Mouse (Mus musculus) embryo, embryonic 10 days (tissue): Measurements from ENCODE around the gene Fam168b.

ENCODE experiments used
- DNase-seq: peaks from one replicate; pipeline ENCODE4 v3.0.0-alpha.2; 2015; ENCODE audit warnings: low spot score

Gene Fam168b

DNA sequence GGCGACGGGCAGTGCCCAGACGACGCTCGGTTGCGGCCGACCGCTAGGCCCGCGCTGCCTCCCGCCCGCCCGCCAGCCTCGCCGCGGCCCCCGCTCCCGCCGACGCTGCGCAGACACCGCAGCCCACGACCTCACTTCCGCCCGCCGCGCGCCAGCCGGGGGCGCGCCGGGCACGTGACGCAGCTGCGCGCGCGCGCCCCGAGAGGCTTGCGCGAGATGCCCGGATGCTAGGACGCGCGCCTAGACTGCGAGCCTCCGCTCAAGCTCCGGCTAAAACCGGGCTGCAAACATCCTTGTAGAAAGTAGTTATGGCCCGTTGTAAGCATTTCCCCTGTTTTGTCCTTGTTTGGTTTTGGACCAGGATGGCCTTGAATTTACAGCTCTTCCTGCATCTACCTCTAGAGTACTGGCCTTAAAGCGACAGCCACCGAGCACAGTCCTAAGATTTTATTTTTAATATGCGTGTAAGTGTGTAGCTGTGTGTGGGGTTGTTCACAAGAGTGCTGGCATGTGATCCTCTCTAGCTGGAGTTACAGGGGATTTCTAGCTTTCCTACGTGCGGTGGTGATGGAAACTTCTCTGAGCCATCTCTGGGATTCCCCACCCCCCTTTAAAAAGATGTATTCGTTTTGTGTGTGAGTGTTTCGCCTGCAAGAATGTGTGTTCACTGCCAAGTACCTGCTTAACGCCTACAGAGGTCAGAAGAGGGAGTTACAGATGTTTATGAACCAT is at the start of gene Fam168b:
Gene Fam168b (minus strand): TSS at position 179 of the 732 bp plus-strand sequence.
- peak; percentile 90 for DNase-seq

DNA sequence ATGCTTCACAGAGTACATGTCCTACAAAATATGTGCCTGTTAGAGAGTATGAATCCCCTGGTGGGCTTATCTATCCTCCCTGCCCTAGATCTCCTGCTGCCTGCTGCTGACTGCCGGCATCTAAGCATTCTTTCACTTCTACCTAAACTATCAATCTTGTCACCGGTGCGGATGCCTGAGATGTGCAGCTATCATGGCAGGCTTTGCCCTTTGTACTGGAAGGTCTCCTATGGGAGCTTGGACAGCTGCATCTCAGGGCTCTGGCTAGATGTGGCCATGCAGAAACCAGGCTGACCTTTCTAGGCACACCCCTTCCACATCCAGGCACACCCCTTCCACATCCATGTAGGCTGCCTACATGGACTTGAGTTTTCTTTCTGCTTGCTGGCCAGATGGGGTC is 49.6 kb upstream of the Fam168b start:
- no peak for DNase-seq

DNA sequence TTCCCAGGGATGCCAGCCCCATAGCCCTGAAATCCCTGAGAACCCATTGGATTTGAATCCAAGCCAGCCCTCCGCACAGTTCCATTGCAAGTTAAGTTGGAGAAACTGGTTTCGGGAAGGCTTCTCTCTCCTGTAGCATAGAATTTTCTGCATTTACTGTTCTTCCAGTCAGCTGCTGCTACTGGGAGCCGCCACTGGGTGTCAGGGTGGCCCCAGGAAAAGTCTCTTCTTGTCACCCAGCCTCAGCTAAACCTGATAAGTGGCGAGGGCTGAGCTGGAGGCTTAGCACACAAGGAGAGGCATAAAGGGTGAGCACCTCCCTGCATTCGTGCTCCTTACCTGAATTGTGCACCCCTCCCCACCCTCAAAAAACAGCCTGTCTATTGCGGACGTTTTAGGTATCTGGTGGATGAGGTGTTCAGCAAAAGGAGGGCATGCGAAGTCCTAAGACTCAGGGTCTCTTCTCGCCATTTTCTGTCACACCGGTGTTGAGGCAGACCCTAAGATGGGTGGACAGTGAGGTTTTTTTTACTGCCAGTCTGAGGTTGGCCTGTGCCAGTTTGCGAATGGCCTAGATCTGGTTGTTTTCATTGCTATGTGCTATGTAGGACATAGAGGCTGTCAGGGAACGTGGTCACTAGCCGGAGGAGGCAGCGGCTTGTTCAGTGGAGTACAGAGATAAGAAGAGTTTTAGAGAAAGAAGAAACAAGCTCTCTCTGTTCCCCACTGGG is 48.9 kb upstream of the Fam168b start:
- peak; percentile 54 for DNase-seq

- DNase-seq, result no peak
These were observed 40.9 kb upstream of the Fam168b start for GRCm38 (mm10) chr1:34883776-34884175.

- no peak for DNase-seq
These were observed 36.7 kb upstream of the Fam168b start for GRCm38 (mm10) chr1:34879611-34880010.

GRCm38 (mm10) chr1:34873551-34873950 is 30.7 kb upstream of the Fam168b start:
- DNase-seq, result peak; percentile 3

DNA sequence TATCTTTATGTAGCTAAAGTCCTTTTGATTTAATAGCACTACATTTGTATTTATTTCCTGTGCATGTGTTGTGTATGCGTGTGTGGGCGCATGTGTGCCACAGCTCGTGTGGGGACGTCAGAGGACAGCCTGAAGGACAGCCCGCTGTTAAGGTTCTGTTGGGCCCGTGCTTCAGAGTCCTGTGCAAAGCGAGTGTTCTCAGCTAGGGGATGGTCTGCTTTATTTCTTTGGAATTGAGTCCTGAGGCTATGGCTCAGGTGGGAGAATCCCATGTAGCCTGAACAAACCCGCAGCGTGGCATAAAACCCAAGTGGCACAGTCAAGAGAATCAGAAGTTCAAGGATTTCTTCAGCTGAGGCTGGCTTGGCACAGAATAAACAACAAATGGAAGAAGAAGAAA is 28.3 kb upstream of the Fam168b start:
- no peak for DNase-seq

- no peak for DNase-seq
These were observed 26.4 kb upstream of the Fam168b start for GRCm38 (mm10) chr1:34869231-34869630.

- peak; percentile 2 for DNase-seq
These were observed 25.5 kb upstream of the Fam168b start for GRCm38 (mm10) chr1:34868391-34868790.

DNA sequence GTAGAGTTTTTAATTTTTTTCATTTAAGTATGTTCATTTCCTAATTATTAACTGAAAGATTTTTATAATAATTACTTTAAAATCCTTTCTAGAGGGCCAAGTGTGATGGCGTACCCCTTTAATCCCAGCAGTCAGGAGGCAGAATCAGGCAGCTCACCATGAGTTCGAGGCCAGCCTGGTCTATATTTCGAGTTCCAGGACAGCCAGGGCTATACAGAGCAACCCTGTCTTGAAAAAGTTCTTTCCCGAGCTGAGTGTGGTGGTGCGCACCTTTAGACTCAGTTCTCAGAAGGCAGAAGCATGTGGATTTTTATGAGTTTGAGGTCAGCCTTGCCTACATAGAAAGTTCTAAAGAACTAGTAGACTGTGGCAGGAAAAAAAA is 24.7 kb upstream of the Fam168b start:
- DNase-seq, result no peak

DNA sequence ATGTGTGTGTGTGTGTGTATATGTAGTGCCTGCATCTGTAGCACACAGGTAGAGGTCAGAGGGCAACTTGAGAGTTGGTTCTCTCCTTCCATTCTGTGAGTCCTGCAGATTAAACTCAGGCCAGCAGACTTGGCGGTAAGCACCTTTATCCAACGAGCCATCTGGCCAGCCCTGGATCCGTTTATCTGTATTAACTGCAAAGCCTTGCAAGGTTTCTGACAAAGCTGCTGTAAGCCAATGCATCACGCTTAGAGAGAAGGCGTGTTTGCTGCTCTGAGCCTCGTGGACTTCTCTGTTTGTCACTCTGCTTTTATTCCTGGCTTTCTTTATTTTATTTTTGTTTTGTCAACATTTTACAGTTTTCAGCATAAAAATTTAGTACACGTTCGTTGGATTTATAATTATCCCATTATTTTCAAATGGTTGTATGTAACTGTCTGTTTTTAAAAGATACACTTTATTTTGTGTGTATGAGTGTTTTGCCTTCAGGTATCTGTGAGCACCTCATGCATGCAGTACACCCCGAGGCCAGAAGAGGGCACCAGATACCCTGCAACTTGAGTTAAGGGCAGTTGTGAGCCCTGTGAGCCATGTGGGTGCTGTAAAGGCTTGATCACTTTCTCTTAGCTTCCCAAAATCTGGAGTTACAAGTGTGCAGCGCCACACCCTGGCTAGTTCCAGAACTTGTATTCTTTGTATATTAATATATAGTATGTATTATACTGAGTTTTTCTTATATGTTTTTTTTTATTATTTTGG is 24.1 kb upstream of the Fam168b start:
- peak; percentile 92 for DNase-seq

DNA sequence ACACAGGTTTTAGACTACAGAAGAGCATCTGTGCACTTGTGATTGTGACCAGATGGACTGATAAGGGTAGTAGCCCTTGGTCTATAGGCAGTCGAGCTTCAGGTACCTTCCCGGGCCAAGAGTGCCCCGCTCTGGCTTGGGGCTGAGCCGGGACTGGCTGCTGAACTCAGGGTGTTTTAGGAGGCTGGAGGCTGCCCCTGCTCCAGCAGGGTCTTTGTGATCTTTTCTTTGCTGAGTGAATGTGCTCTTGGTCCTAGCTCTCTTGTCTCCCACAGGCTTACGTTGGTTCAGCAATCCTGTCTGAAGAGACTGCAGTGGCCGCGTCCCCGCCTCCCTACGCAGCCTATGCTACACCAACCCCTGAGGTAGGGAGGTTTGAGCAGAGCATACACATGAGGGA is 23.0 kb upstream of the Fam168b start:
- peak; percentile 2 for DNase-seq

- no peak for DNase-seq
These were observed 21.4 kb upstream of the Fam168b start for GRCm38 (mm10) chr1:34864243-34864642.

- no peak for DNase-seq
These were observed 20.5 kb upstream of the Fam168b start for GRCm38 (mm10) chr1:34863323-34863722.

DNA sequence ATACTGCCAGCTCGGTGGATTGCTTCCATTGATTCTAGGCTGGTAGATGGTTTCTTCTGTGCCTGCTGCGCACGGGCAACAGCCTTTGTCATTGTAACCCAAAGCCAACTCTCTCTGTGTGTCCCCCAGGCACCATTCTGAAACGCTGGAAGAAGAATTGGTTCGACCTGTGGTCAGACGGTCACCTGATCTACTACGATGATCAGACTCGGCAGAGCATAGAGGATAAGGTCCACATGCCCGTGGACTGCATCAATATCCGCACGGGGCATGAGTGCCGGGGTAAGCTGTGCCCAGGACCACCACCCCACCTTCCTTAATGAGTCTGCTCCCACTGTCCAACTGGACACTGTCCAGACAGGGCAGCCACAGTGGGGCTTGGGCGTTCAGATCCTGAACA is 20.0 kb upstream of the Fam168b start:
- no peak for DNase-seq

GRCm38 (mm10) chr1:34860205-34860604 is 17.3 kb upstream of the Fam168b start:
- DNase-seq, result no peak

GRCm38 (mm10) chr1:34859761-34860160 is 16.9 kb upstream of the Fam168b start:
- no peak for DNase-seq

GRCm38 (mm10) chr1:34858671-34859070 is 15.8 kb upstream of the Fam168b start:
- DNase-seq, result no peak

DNA sequence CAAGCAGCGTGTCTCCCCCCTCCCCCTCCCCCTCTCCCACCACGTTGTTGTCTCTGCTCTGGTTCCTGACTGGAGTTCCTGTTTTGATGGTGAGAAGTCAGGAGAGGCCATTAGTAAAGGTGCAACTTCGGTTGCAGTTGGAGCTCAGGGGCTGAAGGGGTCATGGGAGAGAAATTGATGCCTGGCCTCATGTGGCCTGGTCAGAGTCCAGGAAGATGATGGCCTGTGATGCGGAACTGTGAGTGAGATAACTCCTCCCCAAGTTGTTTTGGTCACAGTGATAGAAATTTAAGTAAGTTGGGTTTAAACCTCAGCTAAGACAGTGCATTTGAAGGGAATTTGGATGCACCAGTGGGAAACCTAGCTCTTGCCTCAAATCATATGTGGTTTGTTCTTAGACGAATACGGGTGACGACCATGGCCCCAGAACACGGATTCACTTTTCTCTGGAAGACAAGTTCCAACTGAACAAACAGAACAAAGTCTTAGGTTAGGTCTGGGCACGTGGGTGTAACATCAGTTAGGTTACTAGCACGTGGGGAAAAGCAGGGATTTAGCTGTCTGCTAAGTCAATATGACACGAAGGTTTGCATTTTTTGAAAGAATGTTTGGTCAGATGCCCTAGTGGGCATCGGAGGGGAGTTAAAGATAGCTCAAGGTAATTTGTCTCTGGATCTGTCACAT is 12.3 kb upstream of the Fam168b start:
- no peak for DNase-seq

GRCm38 (mm10) chr1:34853786-34854185 is 10.9 kb upstream of the Fam168b start:
- no peak for DNase-seq

GRCm38 (mm10) chr1:34852116-34852878 is 9.4 kb upstream of the Fam168b start:
- DNase-seq, result no peak

GRCm38 (mm10) chr1:34851562-34851961 is 8.7 kb upstream of the Fam168b start:
- DNase-seq, result no peak
